Mouse (Mus musculus): ENCODE results near the gene Arfgap3.

GRCm38 (mm10) chr15:83368261-83368660 is 18.2 kb upstream of the Arfgap3 start:
- no peak for TF ChIP-seq CTCF (IDR thresholded peaks at IDR 0.05; ENCODE audit: extremely low read depth, insufficient read depth, low read length)
- no peak for TF ChIP-seq POLR2A (IDR thresholded peaks at IDR 0.05; ENCODE audit: extremely low read depth, insufficient read depth, low read length)

Measured in cortical plate, adult 2 months (tissue).